Mouse (Mus musculus): ENCODE measurements around the gene Asap2. TPM values are rescaled to one million over a fixed set of nuclear protein-coding genes. Genes with fewer than 3 reads are reported as not detected.

Asap2 gene
- total RNA-seq, 2 experiments from 2014 or later, result 10.1 to 12.3 TPM

GRCm38 (mm10) chr12:21166884-21167575 lies 176.8 kb downstream of the Asap2 start:
- no peak for DNase-seq

GRCm38 (mm10) chr12:21167741-21168140 lies 177.5 kb downstream of the Asap2 start:
- no peak for DNase-seq

- DNase-seq, result no peak
Measured at GRCm38 (mm10) chr12:21168149-21168548, 177.9 kb downstream of the Asap2 start.

- no peak for DNase-seq
Measured at GRCm38 (mm10) chr12:21171776-21172490, 181.7 kb downstream of the Asap2 start.

- DNase-seq, result no peak
Measured at GRCm38 (mm10) chr12:21173847-21174412, 183.7 kb downstream of the Asap2 start.

GRCm38 (mm10) chr12:21176399-21176798 lies 186.1 kb downstream of the Asap2 start:
- DNase-seq, result no peak

GRCm38 (mm10) chr12:21177123-21177698 lies 187.0 kb downstream of the Asap2 start:
- no peak for DNase-seq

- DNase-seq, result no peak
Measured at GRCm38 (mm10) chr12:21180091-21180490, 189.8 kb downstream of the Asap2 start.

- no peak for DNase-seq
Measured at GRCm38 (mm10) chr12:21182786-21183185, 192.5 kb downstream of the Asap2 start.

GRCm38 (mm10) chr12:21183321-21183720 lies 193.1 kb downstream of the Asap2 start:
- DNase-seq, result no peak

GRCm38 (mm10) chr12:21186145-21186544 lies 195.9 kb downstream of the Asap2 start:
- DNase-seq, result no peak

GRCm38 (mm10) chr12:21188880-21189279 lies 198.6 kb downstream of the Asap2 start:
- DNase-seq, result peak; percentile 43

- no peak for DNase-seq
Measured at GRCm38 (mm10) chr12:21191546-21191945, 201.3 kb downstream of the Asap2 start.

GRCm38 (mm10) chr12:21195497-21195896 lies 205.2 kb downstream of the Asap2 start:
- no peak for DNase-seq

- no peak for DNase-seq
Measured at GRCm38 (mm10) chr12:21196420-21196819, 206.2 kb downstream of the Asap2 start.

GRCm38 (mm10) chr12:21200613-21201012 lies 210.4 kb downstream of the Asap2 start:
- no peak for DNase-seq

- no peak for DNase-seq
Measured at GRCm38 (mm10) chr12:21201485-21202269, 211.4 kb downstream of the Asap2 start.

- DNase-seq, result peak; percentile 64
Measured at GRCm38 (mm10) chr12:21204701-21205312, 214.5 kb downstream of the Asap2 start.

GRCm38 (mm10) chr12:21205799-21206198 lies 215.5 kb downstream of the Asap2 start:
- DNase-seq, result no peak

- DNase-seq, result no peak
Measured at GRCm38 (mm10) chr12:21207422-21207821, 217.2 kb downstream of the Asap2 start.

GRCm38 (mm10) chr12:21208172-21208795 lies 218.0 kb downstream of the Asap2 start:
- DNase-seq, result no peak

Measured in gastrocnemius, postnatal 10 days (tissue).